Mouse (Mus musculus) spleen, adult 2 months (tissue): Measurements from ENCODE around the gene Mink1.

ENCODE experiments used
- CTCF ChIP-seq: fragments of 200-500 bp; IDR thresholded peaks from 2 replicates; pipeline ENCODE4 v1.5.1; 2011; ENCODE audit warnings: mild to moderate bottlenecking, inconsistent platforms; ENCODE audit not compliant: insufficient read depth, insufficient read length, insufficient replicate concordance; ENCODE audit errors: extremely low read depth
- POLR2A ChIP-seq: fragments of 200-500 bp; IDR thresholded peaks from 2 replicates; pipeline ENCODE4 v1.6.1; 2011; ENCODE audit warnings: low read depth, low read length, inconsistent platforms

- no peak for TF ChIP-seq CTCF
- TF ChIP-seq POLR2A: no peak
Measured at GRCm38 (mm10) chr11:70577201-70577600, 14.5 kb downstream of the Mink1 start.
